Mouse (Mus musculus) neural tube, embryonic 10.5 days (tissue): ENCODE results near the gene Dsn1.

Source experiments
- DNase-seq: peaks from one replicate; pipeline ENCODE4 v3.0.0-alpha.2; 2017; ENCODE audit warnings: low spot score; ENCODE audit errors: extremely low spot score

The Dsn1 gene

GRCm38 (mm10) chr2:156973316-156974100, 33.4 kb downstream of the Dsn1 start:
- no peak for DNase-seq

- DNase-seq = no peak
Measured at GRCm38 (mm10) chr2:156970253-156970652, 36.7 kb downstream of the Dsn1 start.

- DNase-seq = no peak
Measured at GRCm38 (mm10) chr2:156968501-156968900, 38.5 kb downstream of the Dsn1 start.

GRCm38 (mm10) chr2:156967388-156967787, 39.6 kb downstream of the Dsn1 start:
- DNase-seq = no peak

GRCm38 (mm10) chr2:156963891-156964290, 43.1 kb downstream of the Dsn1 start:
- DNase-seq = no peak

GRCm38 (mm10) chr2:156958496-156959252, 48.3 kb downstream of the Dsn1 start:
- DNase-seq = no peak

- DNase-seq = no peak
Measured at GRCm38 (mm10) chr2:156957035-156957434, 49.9 kb downstream of the Dsn1 start.

- no peak for DNase-seq
Measured at GRCm38 (mm10) chr2:156956306-156956705, 50.6 kb downstream of the Dsn1 start.

- DNase-seq = no peak
Measured at GRCm38 (mm10) chr2:156954463-156954862, 52.5 kb downstream of the Dsn1 start.

GRCm38 (mm10) chr2:156951301-156952094, 55.5 kb downstream of the Dsn1 start:
- no peak for DNase-seq

GRCm38 (mm10) chr2:156950816-156951215, 56.1 kb downstream of the Dsn1 start:
- DNase-seq = no peak
